Mouse (Mus musculus) monocyte, adult 5-6 weeks (primary cell): ENCODE results near the gene Rbm15. TPM values are rescaled to one million over a fixed set of nuclear protein-coding genes. Genes with fewer than 3 reads are reported as not detected.

Experiments
- total RNA-seq: library from RNA; stranded (forward); fragments of 200-1000, 200-491, 200-594 nt; gene quantifications from 3 replicates; pipeline ENCODE4 v1.2.3, GENCODE M21; 2017

Rbm15 gene
- total RNA-seq, 1 experiment from 2014 or later = 22.5 TPM

Other genes with a start within 250 kb of the Rbm15 start
- gene Kcna2, start 232.5 kb downstream of the Rbm15 start, total RNA-seq = 0.10 TPM in 1 of 3 replicates, not detected in the others
- gene Kcna10, start 150.6 kb downstream of the Rbm15 start, total RNA-seq = not detected in 3 replicates
- 3.7 to 7.2 TPM in 2 of 3 replicates, not detected in the other for gene Cym, start 111.9 kb downstream of the Rbm15 start, total RNA-seq
- not detected in 3 replicates for gene A630076J17Rik, start 103.1 kb downstream of the Rbm15 start, total RNA-seq
- gene Prok1, start 94.0 kb downstream of the Rbm15 start, total RNA-seq = 0.21 TPM in 1 of 3 replicates, not detected in the others
- 53.9 to 104 TPM (median 75.6 TPM) in 3 replicates for gene Lamtor5, start 54.8 kb downstream of the Rbm15 start, total RNA-seq
- 0.67 to 1.1 TPM (median 0.96 TPM) in 3 replicates for gene Slc16a4, start 42.4 kb downstream of the Rbm15 start, total RNA-seq
- not detected in 3 replicates for gene Kcnc4, start 125.9 kb upstream of the Rbm15 start, total RNA-seq
- not detected in 3 replicates for gene Slc6a17, start 184.3 kb upstream of the Rbm15 start, total RNA-seq
- not detected in 3 replicates for gene Ubl4b, start 221.4 kb upstream of the Rbm15 start, total RNA-seq